8 mouse cellular contexts compared by ENCODE assay signal in the genomic region with DNA sequence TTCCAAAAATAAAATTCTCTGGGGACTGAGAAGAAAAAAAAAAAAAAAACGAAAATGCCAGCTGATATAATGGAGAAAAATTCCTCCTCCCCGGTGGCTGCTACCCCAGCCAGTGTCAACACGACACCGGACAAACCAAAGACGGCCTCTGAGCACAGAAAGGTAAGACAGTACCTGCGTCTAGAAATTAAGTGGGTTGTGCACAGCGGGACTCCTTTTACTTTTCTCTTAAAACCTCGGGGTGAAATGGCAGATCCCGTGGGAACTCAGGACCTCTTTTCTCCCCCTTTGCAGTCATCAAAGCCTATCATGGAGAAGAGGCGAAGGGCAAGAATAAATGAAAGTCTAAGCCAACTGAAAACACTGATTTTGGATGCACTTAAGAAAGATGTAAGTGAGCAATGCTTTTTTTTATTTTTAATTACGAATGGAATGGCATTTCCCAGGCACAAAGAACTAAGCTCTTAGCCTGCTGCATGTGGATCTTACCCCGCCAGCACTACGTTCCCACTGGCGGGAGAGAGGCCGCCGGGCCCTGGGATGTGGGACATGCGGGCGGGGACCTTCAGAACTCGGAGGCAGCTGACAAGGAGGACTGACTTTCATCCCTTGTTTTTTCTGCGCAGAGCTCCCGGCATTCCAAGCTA. TPM values are rescaled to one million over a fixed set of nuclear protein-coding genes. Genes with fewer than 3 reads are reported as not detected.
DNase-seq lines count a peak whose midpoint lies in the region; ATAC-seq and TF ChIP-seq lines count a peak whose summit lies in the region.

No protein-coding gene starts in this region.

- peak overlapping the region; percentile 85 for H3K9ac ChIP-seq in heart, embryonic 12.5 days
- peak overlapping the region; percentile 70 for H3K9ac ChIP-seq in limb, embryonic 14.5 days (ENCODE audit: low read depth, low read length, severe bottlenecking)

- H3K27ac ChIP-seq in kidney, adult 2 months (ENCODE audit: insufficient read depth, low read depth, low read length), result peak overlapping the region; percentile 96
- no peak overlapping the region for H3K27ac ChIP-seq in bone marrow macrophage, adult 2 months (ENCODE audit: insufficient read depth, low read depth, low read length)
- H3K27ac ChIP-seq in heart, embryonic 12.5 days (ENCODE audit: poor library complexity, severe bottlenecking), result peak overlapping the region; percentile 97
- peak overlapping the region; percentile 94 for H3K27ac ChIP-seq in limb, embryonic 14.5 days (replicated peaks; ENCODE audit: low read depth, low read length)
- H3K27ac ChIP-seq in olfactory bulb, adult 2 months (ENCODE audit: insufficient read depth, low read depth, low read length), result peak overlapping the region; percentile 66

- TF ChIP-seq POLR2A in kidney, adult 2 months (IDR thresholded peaks at IDR 0.05; ENCODE audit: low read depth, low read length), result no peak
- TF ChIP-seq POLR2A in bone marrow macrophage, adult 2 months (IDR thresholded peaks at IDR 0.05; ENCODE audit: borderline replicate concordance, low read depth, low read length), result no peak
- no peak for TF ChIP-seq POLR2A in limb, embryonic 14.5 days (IDR thresholded peaks at IDR 0.05; ENCODE audit: borderline replicate concordance, extremely low read depth, insufficient read depth, insufficient read length)
- TF ChIP-seq POLR2A in olfactory bulb, adult 2 months (IDR thresholded peaks at IDR 0.05; ENCODE audit: insufficient read depth, low read depth, low read length), result no peak

- peaks cover 4% of the 10 kb centered on the region for H3K36me3 ChIP-seq in kidney, adult 2 months (ENCODE audit: control insufficient read depth, insufficient read depth, low read length)
- no peaks in the 10 kb centered on the region for H3K36me3 ChIP-seq in heart, embryonic 12.5 days
- peaks cover 7% of the 10 kb centered on the region for H3K36me3 ChIP-seq in limb, embryonic 14.5 days (ENCODE audit: control insufficient read depth, insufficient read depth, low read length)

- TF ChIP-seq CTCF in kidney, adult 2 months (conservative IDR thresholded peaks at IDR 0.05; ENCODE audit: insufficient read depth, insufficient read length, low read depth, low read length), result no peak
- TF ChIP-seq CTCF in bone marrow macrophage, adult 2 months (IDR thresholded peaks at IDR 0.05; ENCODE audit: low read depth, low read length), result no peak
- TF ChIP-seq CTCF in olfactory bulb, adult 2 months (IDR thresholded peaks at IDR 0.05; ENCODE audit: insufficient read depth, low read depth, low read length), result no peak

- H3K27me3 ChIP-seq in kidney, adult 2 months (replicated peaks; ENCODE audit: control insufficient read depth, insufficient read depth, low read length), result no peaks in the 10 kb centered on the region
- H3K27me3 ChIP-seq in heart, embryonic 12.5 days (replicated peaks), result no peaks in the 10 kb centered on the region
- no peaks in the 10 kb centered on the region for H3K27me3 ChIP-seq in limb, embryonic 14.5 days (ENCODE audit: control insufficient read depth, insufficient read depth, low read length)

- peak overlapping the region; percentile 88 for H3K4me2 ChIP-seq in heart, embryonic 12.5 days
- peak overlapping the region; percentile 90 for H3K4me2 ChIP-seq in limb, embryonic 14.5 days (replicated peaks; ENCODE audit: low read depth, low read length, severe bottlenecking)

- peak; percentile 40 for DNase-seq in kidney, adult 2 months
- no peak for DNase-seq in kidney, adult 11 months
- DNase-seq in limb, embryonic 14.5 days (ENCODE audit: low spot score), result peak; percentile 57
- no peak for DNase-seq in right cerebral cortex, postnatal 10 days (ENCODE audit: low spot score in 2 of 2)
- no peak for DNase-seq in layer of hippocampus, postnatal 10 days (ENCODE audit: low spot score in 2 of 2)

- no peaks in the 10 kb centered on the region for H3K9me3 ChIP-seq in heart, embryonic 12.5 days (replicated peaks)
- H3K9me3 ChIP-seq in limb, embryonic 14.5 days (ENCODE audit: control insufficient read depth, low read length), result no peaks in the 10 kb centered on the region

- ATAC-seq in heart, embryonic 12.5 days (ENCODE audit: insufficient number of reproducible peaks, low FRiP score), result no peak
- no peak for ATAC-seq in limb, embryonic 14.5 days (ENCODE audit: low FRiP score, low read depth)

- under 1% methylated on average over 21 of the region's 21 CpGs for WGBS in kidney, adult 2 months
- WGBS in heart, embryonic 12.5 days, result under 1% methylated on average over 21 of the region's 21 CpGs
- under 1% methylated on average over 21 of the region's 21 CpGs for WGBS in limb, embryonic 14.5 days
- WGBS in olfactory bulb, adult 2 months, result 3% methylated on average over 21 of the region's 21 CpGs

- peaks cover 8% of the 10 kb centered on the region; the same call in 1 of the 2 replicates for H3K4me1 ChIP-seq in kidney, adult 2 months (ENCODE audit: control insufficient read depth, insufficient read depth, low read length)
- H3K4me1 ChIP-seq in bone marrow macrophage, adult 2 months (ENCODE audit: control insufficient read depth, insufficient read depth, low read length), result peaks cover 4% of the 10 kb centered on the region; the same call in 1 of the 2 replicates
- peaks cover 49% of the 10 kb centered on the region for H3K4me1 ChIP-seq in heart, embryonic 12.5 days (replicated peaks)
- peaks cover 43% of the 10 kb centered on the region for H3K4me1 ChIP-seq in limb, embryonic 14.5 days (ENCODE audit: control insufficient read depth, insufficient read depth, low read length)
- peaks cover 30% of the 10 kb centered on the region for H3K4me1 ChIP-seq in olfactory bulb, adult 2 months (ENCODE audit: control insufficient read depth, insufficient read depth, low read length)

- H3K4me3 ChIP-seq in kidney, adult 2 months (ENCODE audit: insufficient read depth, low read depth, low read length), result peak overlapping the region; percentile 80
- 0 out of 2 replicates have a peak overlapping the region, but pooled peaks have one; percentile 54 for H3K4me3 ChIP-seq in bone marrow macrophage, adult 2 months (ENCODE audit: insufficient read depth, low read length)
- peak overlapping the region; percentile 69 for H3K4me3 ChIP-seq in heart, embryonic 12.5 days
- peak overlapping the region; percentile 64 for H3K4me3 ChIP-seq in limb, embryonic 14.5 days (replicated peaks; ENCODE audit: low read length)
- H3K4me3 ChIP-seq in olfactory bulb, adult 2 months (ENCODE audit: insufficient read depth, low read depth, low read length), result peak overlapping the region; percentile 49

RNA-seq across cellular contexts. Expression of gene Hes1, which starts 1.5 kb away (rescaled TPM):
- polyA plus RNA-seq in kidney, adult 2 months (2012; rRNA removed), result 54.4 and 78.8 TPM in 2 replicates
- polyA plus RNA-seq in bone marrow macrophage, adult 2 months (2012; ENCODE audit: insufficient read depth, insufficient read length, missing spikeins), result not detected in 2 replicates
- 32.7 and 34.7 TPM in 2 replicates for polyA plus RNA-seq in heart, embryonic 12.5 days (2016; fragmentation: Nextera tagmentation; extraction: Ambion mirVana)
- polyA plus RNA-seq in limb, embryonic 14.5 days (2012; rRNA removed), result 143 and 188 TPM in 2 replicates
- polyA plus RNA-seq in limb, embryonic 14.5 days (2014; fragmentation: Nextera tagmentation; extraction: Ambion mirVana), result 71.9 and 73.4 TPM in 2 replicates
- polyA plus RNA-seq in olfactory bulb, adult 2 months (2012; ENCODE audit: insufficient read depth, insufficient read length, low replicate concordance, missing spikeins), result not detected in 2 replicates
- total RNA-seq in layer of hippocampus, postnatal 10 days (2021), result 10 to 100 TPM; 14.5 to 19.2 TPM

Comparison
In these comparisons a context has a peak if more than half of its experiments do, and no peak if none do; other contexts are left out.
1. DNase-seq: peak in kidney, adult 2 months (single experiment) and limb, embryonic 14.5 days (single experiment); none in kidney, adult 11 months (single experiment), right cerebral cortex, postnatal 10 days (0 of 2) and layer of hippocampus, postnatal 10 days (0 of 2).
2. RNA of gene Hes1, which starts 1.5 kb away (polyA plus RNA-seq): 71.9 to 188 TPM in limb, embryonic 14.5 days, 54.4 to 78.8 TPM in kidney, adult 2 months and 32.7 to 34.7 TPM in heart, embryonic 12.5 days; not detected in bone marrow macrophage, adult 2 months and not detected in olfactory bulb, adult 2 months; every median in the first group is over 10 times any median in the second.
3. Peak in every context shown above with its lines, with median percentiles within 50 percentile points of each other: H3K4me3 ChIP-seq.